Mouse (Mus musculus) heart, embryonic 13.5 days (tissue): ENCODE measurements around the gene Gtf2ird1. TPM values are rescaled to one million over a fixed set of nuclear protein-coding genes. Genes with fewer than 3 reads are reported as not detected.

Experiments used
- ATAC-seq: fragments of 200-750 bp; cut with Nextera tagmentation; 2 replicates; pipeline ENCODE4 v1.8.0; 2017; ENCODE audit warnings: moderate TSS enrichment; ENCODE audit not compliant: insufficient number of reproducible peaks, low FRiP score, low TSS enrichment; ENCODE audit errors: extremely low read depth
- H3K27ac ChIP-seq: fragments of 300-500 bp; sonication (generic); replicated peaks from 2 replicates; pipeline ENCODE4 v1.5.1; 2015; ENCODE audit warnings: moderate library complexity, mild to moderate bottlenecking, inconsistent platforms
- H3K27me3 ChIP-seq: fragments of 300-500 bp; sonication (generic); replicated peaks from 2 replicates; pipeline ENCODE4 v1.6.1; 2015; ENCODE audit warnings: mild to moderate bottlenecking, inconsistent platforms
- H3K36me3 ChIP-seq: fragments of 300-500 bp; sonication (generic); 2 replicates; pipeline ENCODE4 v1.6.1; 2015; ENCODE audit warnings: mild to moderate bottlenecking, inconsistent platforms
- H3K4me1 ChIP-seq: fragments of 300-500 bp; sonication (generic); 2 replicates; pipeline ENCODE4 v1.6.1; 2015; ENCODE audit warnings: inconsistent platforms
- H3K4me2 ChIP-seq: fragments of 300-500 bp; sonication (generic); 2 replicates; pipeline ENCODE4 v1.6.1; 2015; ENCODE audit warnings: inconsistent platforms, mild to moderate bottlenecking, moderate library complexity
- H3K4me3 ChIP-seq: fragments of 300-500 bp; sonication (generic); 2 replicates; pipeline ENCODE4 v1.5.1; 2015; ENCODE audit warnings: moderate library complexity, mild to moderate bottlenecking, inconsistent platforms
- H3K9ac ChIP-seq: fragments of 300-500 bp; sonication (generic); 2 replicates; pipeline ENCODE4 v1.6.1; 2015; ENCODE audit warnings: inconsistent platforms, mild to moderate bottlenecking, moderate library complexity
- H3K9me3 ChIP-seq: fragments of 300-500 bp; sonication (generic); 2 replicates; pipeline ENCODE4 v1.6.1; 2016; ENCODE audit warnings: inconsistent platforms
- WGBS: fragments of 180-500 bp; shearing (Covaris S2); methylation state at CpG from one replicate; pipeline ENCODE4 v1.1.7; 2015; ENCODE audit warnings: mixed read lengths; 5-methylcytosine and 5-hydroxymethylcytosine counted together
- polyA plus RNA-seq: library from polyadenylated mRNA; unstranded; fragments of >200 nt; fragmentation: Nextera tagmentation; extraction: Ambion mirVana; gene quantifications from 2 replicates; pipeline ENCODE4 v1.2.1, GENCODE M21; 2015

Gene Gtf2ird1
- polyA plus RNA-seq, 1 experiment from 2014 or later, result 53.4 TPM

DNA sequence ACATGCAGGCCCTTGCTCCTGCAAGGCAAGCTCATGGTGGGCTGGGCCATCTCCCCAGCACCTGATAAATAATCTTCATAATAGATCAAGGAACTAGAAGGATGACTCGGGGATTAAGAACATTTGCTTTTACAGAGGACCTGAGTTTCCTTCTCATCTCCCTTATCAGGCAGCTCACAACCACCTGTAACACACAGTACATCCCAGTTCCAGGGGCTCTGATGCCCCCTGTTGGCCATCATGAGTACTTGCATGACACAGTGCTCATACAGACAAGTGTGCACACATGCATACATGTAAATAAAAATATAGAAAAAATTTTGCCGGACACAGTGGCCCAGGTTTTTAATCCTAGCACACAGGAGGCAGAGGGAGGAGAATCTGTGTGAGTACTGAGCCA lies 17.4 kb upstream of the Gtf2ird1 start:
- 84% methylated on average over 2 of the region's 2 CpGs for WGBS
- H3K9ac ChIP-seq, result no peak overlapping the region
- no peak overlapping the region for H3K27ac ChIP-seq
- no peak overlapping the region for H3K4me2 ChIP-seq
- ATAC-seq, result no peak
- no peak overlapping the region for H3K4me3 ChIP-seq
- peaks cover 12% of the 10 kb centered on the region; the same call in 1 of the 2 replicates for H3K9me3 ChIP-seq
- no peaks in the 10 kb centered on the region for H3K27me3 ChIP-seq
- H3K36me3 ChIP-seq, result no peaks in the 10 kb centered on the region
- no peaks in the 10 kb centered on the region for H3K4me1 ChIP-seq

DNA sequence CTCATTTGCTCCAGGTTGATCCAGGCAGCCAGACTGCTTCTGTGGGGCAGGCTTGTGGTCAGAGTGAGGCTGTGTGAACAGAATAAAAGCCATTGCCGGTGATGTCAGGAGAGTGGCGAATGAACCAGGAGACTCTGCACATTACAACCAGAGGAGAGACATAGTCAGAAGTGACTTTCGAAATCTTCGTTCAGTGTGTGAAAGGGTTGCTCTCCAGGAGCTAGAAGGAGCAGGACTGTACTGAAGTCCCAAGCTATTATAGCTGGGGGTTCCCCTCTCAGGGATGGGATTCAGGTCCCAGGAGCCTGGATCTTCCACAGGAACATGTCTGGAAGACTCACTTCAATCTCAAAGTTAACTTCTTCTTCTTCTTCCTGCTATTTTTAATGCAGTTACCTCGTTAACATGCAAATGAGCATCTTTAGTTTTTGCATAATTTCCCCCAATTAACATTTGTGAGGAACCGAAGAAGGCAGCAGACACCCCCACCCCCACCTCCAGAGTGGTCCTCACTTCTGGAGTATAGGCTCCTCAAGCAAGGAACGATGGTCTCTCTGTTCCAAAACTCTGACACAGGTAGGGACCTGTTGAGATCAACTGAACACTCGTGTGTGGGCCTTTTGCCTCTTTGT lies 14.1 kb upstream of the Gtf2ird1 start:
- Histone ChIP-seq H3K36me3 (no peaks in the 10 kb centered on the region), H3K4me1 (peaks cover 7% of the 10 kb centered on the region), H3K27ac (no peak overlapping the region), H3K27me3 (no peaks in the 10 kb centered on the region), H3K4me2 (no peak overlapping the region), H3K9me3 (peaks cover 6% of the 10 kb centered on the region; the same call in 1 of the 2 replicates), H3K4me3 (no peak overlapping the region), H3K9ac (no peak overlapping the region)
- ATAC-seq, result no peak
- WGBS, result 75% methylated on average over 8 of the region's 8 CpGs

- Histone ChIP-seq H3K27me3 (no peaks in the 10 kb centered on the region), H3K9ac (no peak overlapping the region), H3K4me1 (peaks cover 7% of the 10 kb centered on the region), H3K9me3 (no peaks in the 10 kb centered on the region), H3K27ac (no peak overlapping the region), H3K36me3 (no peaks in the 10 kb centered on the region), H3K4me3 (no peak overlapping the region), H3K4me2 (no peak overlapping the region)
- ATAC-seq, result no peak
- 67% methylated on average over 7 of the region's 7 CpGs for WGBS
Measured at GRCm38 (mm10) chr5:134469559-134470150, 13.1 kb upstream of the Gtf2ird1 start.

DNA sequence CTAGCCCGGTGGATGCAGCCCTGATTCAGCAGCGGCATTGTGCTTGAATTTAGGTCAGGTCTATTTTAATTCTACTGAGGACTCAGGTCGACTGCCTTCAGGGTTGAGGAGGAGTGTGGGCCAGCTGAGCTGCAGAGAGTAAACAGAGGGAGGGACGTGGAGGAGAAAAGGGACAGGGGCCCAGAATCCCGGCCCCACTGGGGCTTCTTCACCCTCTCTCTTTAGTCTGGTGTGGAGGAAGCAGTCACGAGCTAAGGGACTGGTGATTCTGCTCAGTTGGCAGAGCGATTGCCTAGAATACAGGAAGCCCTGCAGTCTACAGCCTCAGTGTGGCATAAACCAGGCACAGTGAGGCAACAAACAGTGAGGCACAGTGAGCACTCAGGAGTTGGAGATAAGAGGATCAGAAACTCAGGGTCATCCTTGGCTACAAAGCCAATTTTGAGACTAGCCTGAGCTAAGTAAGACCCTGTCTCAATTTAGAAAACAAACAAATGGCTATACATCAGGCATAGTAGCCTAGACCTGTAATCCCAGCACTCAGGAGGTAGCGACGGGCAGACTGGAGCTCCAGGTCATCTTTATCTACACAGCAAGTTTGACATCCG lies 11.7 kb upstream of the Gtf2ird1 start:
- no peaks in the 10 kb centered on the region for H3K9me3 ChIP-seq
- H3K4me3 ChIP-seq, result no peak overlapping the region
- H3K4me1 ChIP-seq, result peaks cover 7% of the 10 kb centered on the region
- no peak overlapping the region for H3K9ac ChIP-seq
- H3K36me3 ChIP-seq, result no peaks in the 10 kb centered on the region
- no peak for ATAC-seq
- H3K4me2 ChIP-seq, result no peak overlapping the region
- no peak overlapping the region for H3K27ac ChIP-seq
- WGBS, result 67% methylated on average over 10 of the region's 10 CpGs
- H3K27me3 ChIP-seq, result no peaks in the 10 kb centered on the region

- WGBS, result 63% methylated on average over 8 of the region's 8 CpGs
- no peaks in the 10 kb centered on the region for H3K27me3 ChIP-seq
- H3K36me3 ChIP-seq, result no peaks in the 10 kb centered on the region
- no peak for ATAC-seq
- peaks cover 7% of the 10 kb centered on the region for H3K4me1 ChIP-seq
- no peak overlapping the region for H3K27ac ChIP-seq
- no peak overlapping the region for H3K4me3 ChIP-seq
- no peaks in the 10 kb centered on the region for H3K9me3 ChIP-seq
- H3K9ac ChIP-seq, result no peak overlapping the region
- no peak overlapping the region for H3K4me2 ChIP-seq
Measured at GRCm38 (mm10) chr5:134467030-134467549, 10.6 kb upstream of the Gtf2ird1 start.

GRCm38 (mm10) chr5:134466296-134467029 lies 9.9 kb upstream of the Gtf2ird1 start:
- H3K9ac ChIP-seq, result no peak overlapping the region
- no peak overlapping the region for H3K4me3 ChIP-seq
- no peak overlapping the region for H3K4me2 ChIP-seq
- H3K4me1 ChIP-seq, result peaks cover 7% of the 10 kb centered on the region
- no peak for ATAC-seq
- H3K36me3 ChIP-seq, result no peaks in the 10 kb centered on the region
- WGBS, result 42% methylated on average over 21 of the region's 21 CpGs
- no peaks in the 10 kb centered on the region for H3K27me3 ChIP-seq
- no peak overlapping the region for H3K27ac ChIP-seq
- H3K9me3 ChIP-seq, result no peaks in the 10 kb centered on the region

DNA sequence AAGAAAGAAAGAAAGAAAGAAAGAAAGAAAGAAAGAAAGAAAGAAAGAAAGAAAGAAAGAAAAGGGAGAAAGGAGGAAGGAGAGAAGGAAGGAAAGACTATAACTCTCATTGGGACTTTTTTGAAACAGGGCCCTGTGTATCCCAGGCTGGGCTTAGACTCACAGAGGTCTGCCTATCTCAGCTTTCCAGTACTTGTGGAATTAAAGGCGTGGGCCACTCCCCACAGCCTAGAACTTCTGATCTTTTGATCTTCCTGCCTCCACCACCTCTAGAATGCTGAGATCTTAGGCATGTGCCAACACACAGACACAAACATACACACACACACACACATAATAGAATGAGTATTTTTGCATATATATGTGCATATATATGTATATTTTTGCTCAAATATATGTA lies 8.7 kb upstream of the Gtf2ird1 start:
- WGBS, result 75% methylated on average over 1 of the region's 1 CpGs
- no peak overlapping the region for H3K27ac ChIP-seq
- H3K27me3 ChIP-seq, result no peaks in the 10 kb centered on the region
- H3K9ac ChIP-seq, result no peak overlapping the region
- H3K9me3 ChIP-seq, result no peaks in the 10 kb centered on the region
- ATAC-seq, result no peak
- H3K4me1 ChIP-seq, result peaks cover 7% of the 10 kb centered on the region
- no peak overlapping the region for H3K4me2 ChIP-seq
- H3K4me3 ChIP-seq, result no peak overlapping the region
- H3K36me3 ChIP-seq, result no peaks in the 10 kb centered on the region

DNA sequence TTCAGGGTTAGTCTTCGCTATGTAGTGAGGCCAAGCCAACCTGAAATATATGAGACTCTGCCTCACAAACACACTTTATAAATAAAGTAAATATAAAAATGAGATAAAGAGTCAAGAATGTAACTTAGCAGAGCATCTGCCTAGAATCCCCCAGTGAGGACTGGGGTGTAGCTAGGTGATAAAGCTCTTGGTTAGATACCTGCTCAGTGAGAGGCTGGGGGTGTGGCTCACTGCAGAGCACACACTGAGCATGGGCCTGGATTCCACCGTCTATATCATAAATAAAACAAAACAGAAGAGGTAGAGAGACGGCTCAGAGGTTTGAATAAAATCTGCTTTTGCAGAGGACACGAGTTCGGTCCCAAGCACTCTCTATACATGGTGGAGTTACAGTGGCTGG lies 7.7 kb upstream of the Gtf2ird1 start:
- Histone ChIP-seq H3K27ac (no peak overlapping the region), H3K4me3 (no peak overlapping the region), H3K4me1 (peaks cover 7% of the 10 kb centered on the region), H3K9ac (no peak overlapping the region), H3K9me3 (no peaks in the 10 kb centered on the region), H3K36me3 (no peaks in the 10 kb centered on the region), H3K27me3 (no peaks in the 10 kb centered on the region), H3K4me2 (no peak overlapping the region)
- 81% methylated on average over 5 of the region's 5 CpGs for WGBS
- no peak for ATAC-seq

GRCm38 (mm10) chr5:134462731-134463130 lies 6.2 kb upstream of the Gtf2ird1 start:
- Histone ChIP-seq H3K4me1 (peaks cover 7% of the 10 kb centered on the region), H3K27ac (no peak overlapping the region), H3K36me3 (no peaks in the 10 kb centered on the region), H3K4me2 (no peak overlapping the region), H3K9me3 (no peaks in the 10 kb centered on the region), H3K27me3 (no peaks in the 10 kb centered on the region), H3K4me3 (no peak overlapping the region), H3K9ac (no peak overlapping the region)
- 77% methylated on average over 8 of the region's 8 CpGs for WGBS
- no peak for ATAC-seq

GRCm38 (mm10) chr5:134462316-134462715 lies 5.8 kb upstream of the Gtf2ird1 start:
- Histone ChIP-seq H3K9me3 (no peaks in the 10 kb centered on the region), H3K36me3 (no peaks in the 10 kb centered on the region), H3K27me3 (no peaks in the 10 kb centered on the region), H3K4me3 (no peak overlapping the region), H3K9ac (no peak overlapping the region), H3K27ac (no peak overlapping the region), H3K4me2 (no peak overlapping the region), H3K4me1 (peaks cover 7% of the 10 kb centered on the region)
- 76% methylated on average over 2 of the region's 2 CpGs for WGBS
- no peak for ATAC-seq

- no peak overlapping the region for H3K4me3 ChIP-seq
- no peaks in the 10 kb centered on the region for H3K9me3 ChIP-seq
- H3K27me3 ChIP-seq, result no peaks in the 10 kb centered on the region
- no peak overlapping the region for H3K4me2 ChIP-seq
- H3K9ac ChIP-seq, result no peak overlapping the region
- no peak for ATAC-seq
- 91% methylated on average over 4 of the region's 4 CpGs for WGBS
- H3K27ac ChIP-seq, result no peak overlapping the region
- no peaks in the 10 kb centered on the region for H3K4me1 ChIP-seq
- H3K36me3 ChIP-seq, result no peaks in the 10 kb centered on the region
Measured at GRCm38 (mm10) chr5:134460546-134460945, 4.0 kb upstream of the Gtf2ird1 start.
